Mouse (Mus musculus): ENCODE measurements around the gene Pstpip1.

The Pstpip1 gene

DNA sequence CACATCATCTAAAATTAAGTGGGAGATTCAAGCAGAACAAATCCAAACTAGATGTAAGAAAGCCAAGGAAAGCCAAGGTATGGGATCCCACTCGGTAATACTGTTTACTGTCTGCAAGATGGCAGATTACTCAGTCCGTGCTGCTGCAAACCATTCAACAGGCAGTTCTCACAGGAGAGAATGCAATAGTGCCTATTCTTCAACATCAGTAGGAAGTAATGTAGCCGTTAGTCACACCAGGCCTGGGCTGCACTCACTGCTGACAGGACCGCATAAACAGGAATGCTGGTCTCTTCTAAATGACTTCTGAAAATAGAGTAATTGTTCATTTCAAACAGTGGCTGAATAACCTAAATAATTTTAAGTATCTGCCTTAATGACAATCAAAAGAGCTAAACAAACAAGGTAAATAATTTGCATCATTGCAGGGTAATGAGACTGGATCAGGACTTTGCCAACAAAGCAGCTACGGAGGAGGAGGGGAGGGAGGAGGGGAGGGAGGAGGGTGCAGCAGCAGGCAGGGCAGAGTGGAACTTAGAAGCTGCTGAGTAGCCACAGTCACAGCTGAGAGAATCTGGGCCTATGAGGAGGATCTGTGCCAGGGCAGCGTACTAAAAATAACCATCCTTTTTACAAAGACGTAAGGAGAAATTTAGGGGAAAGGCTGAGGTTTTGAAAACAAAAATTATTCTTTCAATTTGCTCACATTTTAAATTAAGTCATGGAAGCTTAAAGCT, 62.2 kb downstream of the Pstpip1 start:
- no peak for DNase-seq (ENCODE audit: low read depth)

DNA sequence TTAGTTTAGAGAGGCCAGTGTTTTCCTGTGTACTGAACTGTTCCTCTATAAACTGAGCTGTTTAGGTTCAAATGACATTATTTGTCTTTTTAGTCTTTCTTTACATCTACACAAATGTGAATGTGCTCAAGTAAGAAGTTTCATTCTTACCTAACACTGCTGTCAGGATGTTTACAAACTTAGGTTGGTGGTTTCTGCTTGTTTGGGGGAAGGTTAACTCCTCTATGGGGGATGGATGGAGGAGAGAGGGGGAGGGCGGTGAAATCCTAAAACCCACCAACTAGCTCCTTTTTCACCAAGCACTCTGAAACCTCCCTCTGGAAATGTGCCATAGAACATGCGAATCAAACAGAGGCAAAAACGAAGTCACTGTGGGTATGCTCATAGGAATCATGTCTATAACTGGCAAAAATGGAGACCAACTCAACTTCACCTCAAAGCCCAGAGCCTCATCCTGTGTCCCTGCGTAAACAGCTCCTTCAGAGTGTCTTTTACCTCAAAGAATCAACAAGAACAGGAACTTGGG, 62.8 kb downstream of the Pstpip1 start:
- DNase-seq (ENCODE audit: low read depth): no peak

DNA sequence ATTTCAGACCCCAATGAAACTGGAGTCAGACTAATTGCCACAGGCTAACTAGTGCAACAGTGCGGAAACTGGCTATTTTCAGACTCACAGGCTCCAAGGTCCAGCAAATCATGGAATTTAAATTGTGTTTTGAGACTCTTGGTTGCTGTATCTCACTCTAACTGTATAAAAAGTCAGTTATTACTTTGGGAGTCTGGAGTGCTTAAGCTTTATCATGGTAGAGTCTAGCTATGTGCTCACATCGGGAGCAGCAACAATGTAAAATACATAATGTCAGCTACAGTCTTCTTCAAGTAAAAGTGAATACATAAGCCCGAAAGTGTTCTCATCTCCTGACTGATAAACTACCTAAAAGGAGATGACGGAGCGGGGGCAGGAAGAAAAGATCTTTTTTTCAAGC, 64.8 kb downstream of the Pstpip1 start:
- no peak for DNase-seq (ENCODE audit: low read depth)

DNA sequence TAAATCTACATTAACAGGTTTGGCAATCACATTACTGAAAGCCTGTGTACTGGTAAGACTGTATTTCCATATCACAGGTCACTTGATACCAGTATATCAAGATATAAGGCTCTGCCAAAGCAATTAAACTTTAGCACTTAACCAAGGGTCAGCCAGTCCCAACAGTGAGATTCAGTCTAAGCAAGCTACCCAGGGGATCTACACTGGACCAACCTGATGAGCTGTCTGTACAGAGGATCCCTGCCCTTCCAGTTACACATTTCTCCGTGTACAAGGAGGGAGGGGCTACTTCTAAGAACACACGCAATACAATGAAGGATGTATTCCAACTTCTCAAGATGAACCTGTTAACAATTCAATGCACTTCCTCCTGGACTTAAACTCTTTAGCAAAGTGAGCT, 68.3 kb downstream of the Pstpip1 start:
- no peak for DNase-seq (ENCODE audit: low read depth)

DNA sequence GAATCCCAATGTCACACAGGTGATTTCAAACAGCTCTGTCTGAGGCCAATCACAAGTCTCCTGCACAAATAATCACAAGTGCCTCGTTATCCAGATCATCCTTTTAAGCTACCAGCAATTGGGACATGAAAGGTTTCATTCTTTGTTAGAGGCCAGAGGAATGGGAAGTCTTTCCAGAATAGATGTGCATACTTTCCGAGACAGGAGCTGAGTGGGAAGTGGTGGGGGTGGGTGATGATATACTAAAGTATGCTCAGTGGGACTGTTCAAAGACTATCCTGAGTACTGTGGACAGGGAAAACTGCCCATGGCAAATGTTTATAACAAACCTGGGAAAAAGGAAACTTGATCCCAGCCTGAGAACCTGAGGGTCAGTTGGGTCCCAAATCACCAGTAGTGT, 69.7 kb downstream of the Pstpip1 start:
- DNase-seq (ENCODE audit: low read depth): no peak

DNA sequence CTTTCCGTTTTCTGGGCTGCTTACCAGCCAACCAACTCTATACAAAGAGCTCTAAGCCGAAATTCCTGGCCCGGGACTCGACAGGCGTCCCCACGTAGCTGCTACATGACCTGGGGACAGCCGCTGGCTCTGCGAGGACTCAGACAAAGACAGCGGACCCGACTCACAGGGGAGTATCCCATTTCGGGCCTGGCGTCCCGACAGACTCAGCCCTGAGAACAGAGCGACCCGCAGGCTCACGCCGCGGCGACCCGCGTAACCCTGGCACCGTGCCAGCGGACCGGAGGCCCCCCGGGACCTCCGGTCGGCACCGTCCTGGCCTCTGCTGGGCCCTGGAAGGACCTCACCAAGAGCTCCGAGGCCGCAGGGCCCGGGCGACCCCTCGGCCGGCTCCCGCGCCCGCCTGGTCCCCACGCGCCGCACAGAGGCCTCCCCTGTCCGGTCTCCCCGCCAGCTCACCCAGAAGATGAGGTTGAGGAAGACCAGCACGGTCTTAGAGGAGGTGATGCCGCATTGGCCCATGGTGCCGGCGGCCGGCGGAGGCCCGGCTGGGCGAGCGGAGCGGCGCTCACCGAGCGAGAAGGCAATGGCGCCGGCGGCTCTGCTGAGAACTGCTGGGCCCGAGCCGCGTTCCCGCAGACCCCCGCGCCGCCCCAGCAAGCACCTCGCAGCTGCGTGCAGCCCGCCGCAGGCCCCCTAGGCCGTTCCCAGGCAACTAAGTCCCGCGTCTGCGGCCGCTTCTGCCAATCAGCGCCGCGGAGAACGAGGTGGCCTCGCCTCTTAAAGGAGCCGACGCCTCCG, 70.8 kb downstream of the Pstpip1 start:
- peak; percentile 81 for DNase-seq (ENCODE audit: low read depth)

DNA sequence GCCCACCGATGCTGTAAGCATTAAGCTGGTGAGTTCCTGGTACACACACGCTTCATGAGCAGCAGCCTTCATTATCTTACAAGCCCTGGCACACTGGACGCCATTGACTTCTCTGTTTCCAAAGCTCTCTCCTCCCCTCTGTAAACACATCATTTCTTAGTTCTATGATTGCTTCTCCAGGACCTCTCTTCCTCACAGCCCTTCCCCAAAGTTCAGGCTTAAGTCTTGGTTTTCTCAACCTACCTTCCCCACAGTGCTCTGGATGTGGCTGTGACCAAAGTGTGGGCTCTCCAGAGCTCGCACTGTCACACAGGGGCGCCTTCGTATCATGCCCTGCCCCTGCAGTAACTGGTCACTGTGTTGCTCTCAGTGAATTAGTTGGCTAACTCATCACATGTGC, 75.6 kb downstream of the Pstpip1 start, which contains the start of gene Tspan3:
Gene Tspan3 (minus strand): TSS at position 101 of the 400 bp plus-strand sequence.
- DNase-seq (ENCODE audit: low read depth): no peak

DNA sequence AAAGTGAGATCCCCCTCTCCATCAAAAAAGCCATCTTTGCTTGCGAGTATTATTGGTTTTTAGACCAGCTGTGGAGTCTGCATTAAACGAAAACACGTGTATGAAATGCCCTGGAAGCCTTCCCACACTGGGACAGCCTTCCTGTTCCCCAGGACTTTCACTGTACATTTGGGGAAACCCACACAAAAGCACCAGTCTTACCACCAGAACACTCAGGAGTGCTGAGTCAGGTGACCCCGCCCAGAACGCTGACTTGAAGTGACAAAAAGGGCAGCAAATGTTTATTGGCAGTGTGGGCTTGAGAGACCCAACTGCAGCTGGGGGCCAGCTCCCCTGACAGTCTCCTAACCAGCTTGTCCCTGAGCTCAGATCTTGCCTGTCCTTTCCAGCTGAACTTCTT, 76.4 kb downstream of the Pstpip1 start:
- DNase-seq (ENCODE audit: low read depth): no peak

DNA sequence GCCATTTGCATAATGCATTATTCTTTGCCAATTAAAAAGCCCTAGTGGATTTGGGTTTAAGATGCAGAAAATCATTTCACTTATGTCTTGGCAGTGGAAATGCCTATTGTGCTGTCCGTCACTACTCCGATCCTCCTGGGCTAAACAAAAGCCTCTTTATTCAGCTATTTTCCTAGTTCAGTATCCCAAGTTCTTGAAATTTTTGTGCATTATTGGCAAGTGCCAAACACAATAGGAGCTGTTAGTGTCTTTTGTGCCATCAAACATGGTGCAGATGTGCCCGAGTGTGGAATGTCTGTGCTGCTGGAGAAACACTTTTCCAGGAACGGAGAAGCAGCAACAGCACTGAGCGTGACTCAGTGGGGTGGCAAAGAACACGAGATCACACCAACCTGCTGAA, 77.9 kb downstream of the Pstpip1 start:
- no peak for DNase-seq (ENCODE audit: low read depth)

DNA sequence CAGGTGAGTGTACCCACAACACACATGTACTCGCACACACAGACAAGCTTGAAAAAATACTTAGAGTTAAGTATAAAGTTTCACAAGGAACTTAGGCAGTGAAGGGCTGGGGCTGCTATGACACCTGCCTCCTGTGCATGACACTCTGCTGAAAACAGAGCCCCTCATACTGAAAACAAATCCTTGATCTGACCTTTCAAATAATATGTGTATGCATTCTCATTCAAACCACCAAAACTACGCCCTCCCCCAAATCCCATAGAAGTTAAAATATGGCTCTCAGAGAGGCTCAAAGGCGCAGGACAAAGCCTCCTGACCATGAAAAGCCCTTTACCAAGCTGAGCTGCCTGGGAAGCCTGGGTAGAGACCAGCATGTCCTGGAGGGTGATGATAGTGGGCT, 85.6 kb downstream of the Pstpip1 start:
- no peak for DNase-seq (ENCODE audit: low read depth)

DNA sequence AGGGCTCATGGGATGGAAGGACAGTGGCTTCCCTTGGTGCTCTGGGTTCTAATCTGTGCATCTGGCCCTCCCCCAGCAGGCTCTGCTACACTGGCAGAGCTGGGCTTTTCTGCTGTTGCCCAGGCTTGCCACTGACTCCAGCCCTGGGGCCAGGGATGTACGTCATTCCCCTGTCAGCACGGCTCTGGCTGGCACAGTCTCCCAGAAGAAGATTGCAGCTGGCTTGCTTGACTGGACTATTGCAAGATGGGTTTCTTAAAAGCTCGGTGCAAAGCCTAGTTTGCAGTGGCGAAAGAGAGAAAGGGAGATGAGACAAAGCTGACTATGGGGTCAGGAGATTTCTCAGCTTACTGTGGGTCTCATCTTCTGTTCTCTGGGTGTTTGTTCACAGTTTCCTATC, 87.6 kb downstream of the Pstpip1 start:
- no peak for DNase-seq (ENCODE audit: low read depth)

Measured in 416B (cell line).